Mouse (Mus musculus) 3134 (cell line): ENCODE measurements around the gene Rsrp1.

Source experiments
- DNase-seq: peaks from one replicate; pipeline ENCODE4 v3.0.0-alpha.2; 2011; ENCODE audit warnings: low spot score; ENCODE audit not compliant: insufficient read length; ENCODE audit errors: extremely low read depth

Gene Rsrp1

GRCm38 (mm10) chr4:134956328-134956727 lies 32.9 kb downstream of the Rsrp1 start:
- DNase-seq = no peak

- peak; percentile 28 for DNase-seq
Measured at GRCm38 (mm10) chr4:134963021-134963776, 39.8 kb downstream of the Rsrp1 start.

- DNase-seq = no peak
Measured at GRCm38 (mm10) chr4:134967887-134968604, 44.7 kb downstream of the Rsrp1 start.

- no peak for DNase-seq
Measured at GRCm38 (mm10) chr4:134968605-134968976, 45.2 kb downstream of the Rsrp1 start.

GRCm38 (mm10) chr4:134975261-134975928 lies 52.0 kb downstream of the Rsrp1 start:
- DNase-seq = peak; percentile 76

- no peak for DNase-seq
Measured at GRCm38 (mm10) chr4:134975929-134976308, 52.5 kb downstream of the Rsrp1 start.
